Comparison of ENCODE assay signal across 9 mouse cellular contexts in the genomic region with DNA sequence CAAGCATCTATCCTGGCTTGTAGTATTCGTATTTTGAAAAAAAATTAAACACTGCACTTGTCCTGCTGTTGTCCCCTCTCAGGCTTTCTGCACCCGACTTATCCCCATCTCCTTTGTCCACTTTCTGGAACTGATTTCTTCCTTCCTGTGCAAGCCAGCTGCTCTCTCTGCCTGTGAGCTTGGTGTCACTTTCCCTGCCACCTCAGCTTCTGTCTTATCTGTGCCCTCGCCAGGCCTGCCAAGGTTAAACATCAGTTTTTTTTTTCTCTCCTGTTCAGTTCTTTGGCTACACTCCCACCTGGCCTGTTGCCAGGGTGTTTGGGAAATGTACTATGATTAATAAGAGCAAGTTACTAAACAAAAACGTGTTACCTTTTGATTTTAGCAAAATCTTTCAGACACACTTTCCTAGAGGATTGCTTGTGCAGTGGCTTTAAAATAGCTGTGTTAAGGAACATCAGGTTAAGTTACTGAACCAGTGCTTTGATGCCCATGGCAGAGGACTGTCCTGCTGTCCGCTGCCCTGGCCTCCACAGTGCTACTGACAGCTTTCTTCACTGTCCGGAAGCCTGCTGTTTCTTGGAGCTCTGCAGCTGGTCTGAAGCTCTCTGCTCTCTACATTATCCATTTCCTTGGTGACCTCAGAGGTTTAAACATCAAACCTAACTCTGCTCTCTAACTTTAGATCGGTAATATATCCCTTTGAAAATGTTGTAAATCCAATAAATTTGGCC. TPM values are rescaled to one million over a fixed set of nuclear protein-coding genes. Genes with fewer than 3 reads are reported as not detected.
DNase-seq lines count a peak whose midpoint lies in the region; ATAC-seq lines count a peak whose summit lies in the region.
"Had no signal": no experiment of that assay in that cellular context is flagged by ENCODE, and none has a peak within 500 bp of the region (broad histone marks: within the 10 kb centered on the region; RNA-seq: fewer than 3 reads in every experiment).

No protein-coding gene starts in this region.

- H3K36me3 ChIP-seq in hindbrain, embryonic 15.5 days, result no peaks in the 10 kb centered on the region
- no peaks in the 10 kb centered on the region for H3K36me3 ChIP-seq in hindbrain, embryonic 11.5 days (ENCODE audit: control insufficient read depth, insufficient read depth, low read length)
- H3K36me3 ChIP-seq in forebrain, embryonic 10.5 days (replicated peaks), result no peaks in the 10 kb centered on the region

- H3K9me3 ChIP-seq in hindbrain, embryonic 15.5 days, result no peaks in the 10 kb centered on the region
- no peaks in the 10 kb centered on the region for H3K9me3 ChIP-seq in hindbrain, embryonic 11.5 days (ENCODE audit: control insufficient read depth, low read length)
- H3K9me3 ChIP-seq in forebrain, embryonic 10.5 days, result no peaks in the 10 kb centered on the region

- no peak overlapping the region for H3K4me2 ChIP-seq in hindbrain, embryonic 15.5 days
- H3K4me2 ChIP-seq in hindbrain, embryonic 11.5 days (replicated peaks; ENCODE audit: low read depth, low read length), result no peak overlapping the region

- no peak overlapping the region for H3K9ac ChIP-seq in hindbrain, embryonic 15.5 days
- H3K9ac ChIP-seq in hindbrain, embryonic 11.5 days (ENCODE audit: low read depth, low read length), result no peak overlapping the region

- 48% methylated on average over 7 of the region's 7 CpGs for WGBS in hindbrain, embryonic 15.5 days
- 66% methylated on average over 7 of the region's 7 CpGs for WGBS in hindbrain, embryonic 11.5 days
- 71% methylated on average over 7 of the region's 7 CpGs for WGBS in forebrain, embryonic 10.5 days

- DNase-seq in hindbrain, embryonic 11.5 days (ENCODE audit: low spot score), result no peak
- peak; percentile 93 for DNase-seq in adrenal gland, postnatal 10 days
- peak; percentile 36 for DNase-seq in gastrocnemius, postnatal 25 days
- peak; percentile 69 for DNase-seq in kidney, postnatal 14 days
- peak; percentile 39 for DNase-seq in ovary, postnatal 14 days (ENCODE audit: low spot score)
- DNase-seq in T-cell, adult 2 months (ENCODE audit: low spot score), result no peak
- no peak for DNase-seq in forebrain, embryonic 10.5 days (ENCODE audit: extremely low spot score, low spot score)

- no peak overlapping the region for H3K4me3 ChIP-seq in hindbrain, embryonic 15.5 days
- no peak overlapping the region for H3K4me3 ChIP-seq in hindbrain, embryonic 11.5 days (ENCODE audit: low read depth, low read length)
- no peak overlapping the region for H3K4me3 ChIP-seq in forebrain, embryonic 10.5 days

- no peak for ATAC-seq in hindbrain, embryonic 15.5 days (ENCODE audit: low FRiP score, low read depth)
- ATAC-seq in hindbrain, embryonic 11.5 days (ENCODE audit: low FRiP score), result no peak

- peaks cover 31% of the 10 kb centered on the region for H3K4me1 ChIP-seq in hindbrain, embryonic 15.5 days (replicated peaks)
- no peaks in the 10 kb centered on the region for H3K4me1 ChIP-seq in hindbrain, embryonic 11.5 days (replicated peaks; ENCODE audit: control insufficient read depth, insufficient read depth, low read length)
- peaks cover 15% of the 10 kb centered on the region for H3K4me1 ChIP-seq in forebrain, embryonic 10.5 days

- peak overlapping the region; percentile 73 for H3K27ac ChIP-seq in hindbrain, embryonic 15.5 days (replicated peaks)
- no peak overlapping the region for H3K27ac ChIP-seq in hindbrain, embryonic 11.5 days (ENCODE audit: low read depth, low read length)
- no peak overlapping the region for H3K27ac ChIP-seq in forebrain, embryonic 10.5 days

- H3K27me3 ChIP-seq in hindbrain, embryonic 15.5 days, result no peaks in the 10 kb centered on the region
- H3K27me3 ChIP-seq in hindbrain, embryonic 11.5 days (ENCODE audit: control insufficient read depth, insufficient read depth, low read length), result no peaks in the 10 kb centered on the region
- H3K27me3 ChIP-seq in forebrain, embryonic 10.5 days (ENCODE audit: poor library complexity, severe bottlenecking), result peaks cover 48% of the 10 kb centered on the region

RNA-seq across cellular contexts. Expression of gene Mab21l1, which starts 11.7 kb away (rescaled TPM):
- polyA plus RNA-seq in hindbrain, embryonic 15.5 days (2015; fragmentation: Nextera tagmentation; extraction: Ambion mirVana), result 169 and 177 TPM in 2 replicates
- polyA plus RNA-seq in hindbrain, embryonic 11.5 days (2014; fragmentation: Nextera tagmentation; extraction: Ambion mirVana), result 68.1 and 68.5 TPM in 2 replicates
- 1 to 10 TPM; 1.4 to 2.9 TPM for total RNA-seq in adrenal gland, postnatal 10 days (2021)
- total RNA-seq in gastrocnemius, postnatal 25 days (2021), result 1 to 10 TPM in 1 of 2 experiments, under 1 TPM in 1; 0.72 to 1.8 TPM
- 6.9 and 7.2 TPM in 2 replicates for polyA plus RNA-seq in forebrain, embryonic 10.5 days (2016; fragmentation: Nextera tagmentation; extraction: Ambion mirVana)
- total RNA-seq: neutrophil, adult 5-6 weeks had no signal

Comparison
In these comparisons a context has a peak if more than half of its experiments do, and no peak if none do; other contexts are left out.
1. DNase-seq: peak in adrenal gland, postnatal 10 days (single experiment), gastrocnemius, postnatal 25 days (single experiment), kidney, postnatal 14 days (single experiment) and ovary, postnatal 14 days (single experiment); none in hindbrain, embryonic 11.5 days (single experiment), T-cell, adult 2 months (single experiment) and forebrain, embryonic 10.5 days (single experiment).